Mouse (Mus musculus): ENCODE results near the gene Sncg.

DNA sequence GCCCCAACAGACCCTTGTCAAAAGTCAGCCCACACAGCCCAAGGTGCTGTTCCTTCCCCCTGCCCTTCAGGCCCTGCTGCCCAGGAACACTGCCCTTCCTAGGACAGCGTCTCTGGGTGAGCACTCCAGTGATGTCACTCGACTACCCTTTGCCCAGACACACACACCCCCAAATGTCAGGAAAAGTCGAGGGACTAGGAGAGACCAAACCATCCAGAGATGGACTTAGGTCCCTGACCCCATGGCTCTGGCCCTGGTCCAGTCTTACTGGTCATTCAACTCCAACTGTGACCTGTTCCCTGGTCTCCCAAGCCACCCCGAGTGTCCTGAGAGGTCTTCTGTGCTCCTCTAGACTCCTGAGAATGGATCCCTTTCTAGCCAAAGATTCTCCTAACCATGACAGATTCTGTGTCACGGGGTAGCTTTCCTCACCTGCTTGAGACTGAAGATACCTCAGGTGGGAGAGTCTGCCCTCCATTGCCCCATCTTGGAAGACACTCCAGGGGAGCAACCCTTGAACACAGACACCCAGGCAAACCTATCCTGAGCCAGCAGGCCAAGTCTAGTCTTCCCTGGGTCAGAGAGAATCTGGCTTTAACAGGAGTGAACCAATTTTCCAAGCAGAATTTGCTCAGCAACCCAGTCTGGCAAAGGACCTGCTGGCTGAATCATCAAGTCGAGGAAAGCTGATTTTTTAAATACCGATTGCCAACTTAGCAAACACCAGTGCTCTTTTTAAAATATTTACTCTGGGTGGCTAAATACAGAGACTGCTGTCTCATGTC lies 16.7 kb downstream of the Sncg start:
- TF ChIP-seq CTCF (IDR thresholded peaks at IDR 0.05; ENCODE audit: low read depth) (no peak), EP300 (IDR thresholded peaks at IDR 0.05; ENCODE audit: low read depth) (no peak)
